Mouse (Mus musculus): ENCODE data around the gene Atp6v1d. TPM values are rescaled to one million over a fixed set of nuclear protein-coding genes. Genes with fewer than 3 reads are reported as not detected.

Atp6v1d gene
- total and polyA plus RNA-seq, 3 experiments = 28.4 to 74.0 (median 65.6) TPM

GRCm38 (mm10) chr12:78800036-78800435 is 61.4 kb downstream of the Atp6v1d start:
- TF ChIP-seq BHLHE40 (IDR thresholded peaks at IDR 0.05; ENCODE audit: low read depth, low read length) (peak; percentile 23; the same call in 1 of the 2 replicates), NELFE (IDR thresholded peaks at IDR 0.05; ENCODE audit: low read depth, low read length) (no peak), EP300 (IDR thresholded peaks at IDR 0.05; ENCODE audit: low read length) (peak; percentile 65), IRF4 (IDR thresholded peaks at IDR 0.05; ENCODE audit: low read depth, low read length) (peak; percentile 59)
- H3K36me3 ChIP-seq (replicated peaks in 1 of 2; ENCODE audit: control insufficient read depth in 1 of 2, insufficient read depth in 1 of 2, low read length in 1 of 2) = peaks cover 7 to 18% of the 10 kb centered on the region in 2 experiments
- H3K27me3 ChIP-seq (replicated peaks) = no peaks in the 10 kb centered on the region
- H3K4me3 ChIP-seq (replicated peaks in 1 of 3; ENCODE audit: low read depth in 2 of 3, low read length in 2 of 3, poor library complexity in 1 of 3) = no peak overlapping the region
- in situ Hi-C loops (cut with MboI; ENCODE audit: low pct_ligation_motif_present, low pct_unique_long_range_greater_than_20kb, low sequenced_read_pairs) = loop anchor here (25.0 kb wide), 1 partner anchor 463 kb away; no protein-coding TSS in a partner anchor
- peaks cover 2 to 14% of the 10 kb centered on the region in 2 experiments; a peak in 3 of 4 replicates for H3K4me1 ChIP-seq (ENCODE audit: control insufficient read depth in 1 of 2, insufficient read depth in 2 of 2)
- peak; percentile 71 for DNase-seq (ENCODE audit: extremely low read depth)
- H3K9me3 ChIP-seq (replicated peaks; ENCODE audit: low read length) = no peaks in the 10 kb centered on the region
- H3K79me2 ChIP-seq (replicated peaks; ENCODE audit: control insufficient read depth, extremely low read depth, insufficient read depth, poor library complexity, severe bottlenecking) = no peaks in the 10 kb centered on the region
- dilution Hi-C loops (cut with MboI; ENCODE audit: extremely low pct_ligation_motif_present, extremely low pct_unique_long_range_greater_than_20kb, low sequenced_read_pairs) = no loop called here
- peak overlapping the region; percentile 51 for H3K4me2 ChIP-seq (ENCODE audit: insufficient read depth, low read depth, poor library complexity, severe bottlenecking)
- H3K9ac ChIP-seq (ENCODE audit: insufficient read depth, low read depth) = no peak overlapping the region
- H3K27ac ChIP-seq (ENCODE audit: insufficient read depth, low read depth) = no peak overlapping the region

GRCm38 (mm10) chr12:78794236-78794635 is 67.2 kb downstream of the Atp6v1d start:
- in situ Hi-C loops (cut with MboI; ENCODE audit: low pct_ligation_motif_present, low pct_unique_long_range_greater_than_20kb, low sequenced_read_pairs) (no loop called here), dilution Hi-C loops (cut with MboI; ENCODE audit: extremely low pct_ligation_motif_present, extremely low pct_unique_long_range_greater_than_20kb, low sequenced_read_pairs) (no loop called here)
- no peaks in the 10 kb centered on the region for H3K9me3 ChIP-seq (replicated peaks; ENCODE audit: low read length)
- H3K27me3 ChIP-seq (replicated peaks) = no peaks in the 10 kb centered on the region
- no peak overlapping the region for H3K9ac ChIP-seq (ENCODE audit: insufficient read depth, low read depth)
- peaks cover 7 to 18% of the 10 kb centered on the region in 2 experiments for H3K36me3 ChIP-seq (replicated peaks in 1 of 2; ENCODE audit: control insufficient read depth in 1 of 2, insufficient read depth in 1 of 2, low read length in 1 of 2)
- no peak overlapping the region for H3K27ac ChIP-seq (ENCODE audit: insufficient read depth, low read depth)
- H3K4me2 ChIP-seq (ENCODE audit: insufficient read depth, low read depth, poor library complexity, severe bottlenecking) = no peak overlapping the region
- TF ChIP-seq ZC3H11A (IDR thresholded peaks at IDR 0.05; ENCODE audit: low read depth, low read length) = no peak
- no peak for TF ChIP-seq MAFK (IDR thresholded peaks at IDR 0.05; ENCODE audit: insufficient replicate concordance, low read length)
- TF ChIP-seq CTCF (conservative IDR thresholded peaks at IDR 0.05 in 1 of 2, IDR thresholded peaks at IDR 0.05 in 1 of 2; ENCODE audit: low read depth in 2 of 2, low read length in 2 of 2) = no peak
- no peak for TF ChIP-seq TBP (conservative IDR thresholded peaks at IDR 0.05; ENCODE audit: low read depth, low read length)
- no peak for TF ChIP-seq MXI1 (IDR thresholded peaks at IDR 0.05; ENCODE audit: low read depth, low read length)
- no peak for TF ChIP-seq TCF12 (IDR thresholded peaks at IDR 0.05; ENCODE audit: low read depth, low read length)
- DNase-seq (ENCODE audit: extremely low read depth) = no peak
- peaks cover 0 to 7% of the 10 kb centered on the region in 2 experiments; a peak in 2 of 4 replicates for H3K4me1 ChIP-seq (ENCODE audit: control insufficient read depth in 1 of 2, insufficient read depth in 2 of 2)
- no peak overlapping the region for H3K4me3 ChIP-seq (replicated peaks in 1 of 3; ENCODE audit: low read depth in 2 of 3, low read length in 2 of 3, poor library complexity in 1 of 3)
- no peaks in the 10 kb centered on the region for H3K79me2 ChIP-seq (replicated peaks; ENCODE audit: control insufficient read depth, extremely low read depth, insufficient read depth, poor library complexity, severe bottlenecking)

GRCm38 (mm10) chr12:78790791-78791190 is 70.6 kb downstream of the Atp6v1d start:
- TF ChIP-seq CHD2 (IDR thresholded peaks at IDR 0.05; ENCODE audit: low read length) = no peak
- no peak for TF ChIP-seq POLR2AphosphoS2 (IDR thresholded peaks at IDR 0.05; ENCODE audit: low read depth, low read length)
- TF ChIP-seq MXI1 (IDR thresholded peaks at IDR 0.05; ENCODE audit: low read depth, low read length) = no peak
- TF ChIP-seq UBTF (IDR thresholded peaks at IDR 0.05; ENCODE audit: low read depth, low read length) = no peak
- no peak for TF ChIP-seq USF2 (conservative IDR thresholded peaks at IDR 0.05; ENCODE audit: low read depth, low read length)
- no peak for TF ChIP-seq MAZ (IDR thresholded peaks at IDR 0.05; ENCODE audit: low read depth, low read length)
- no peak for TF ChIP-seq MEF2A (IDR thresholded peaks at IDR 0.05; ENCODE audit: borderline replicate concordance, low read depth, low read length)
- TF ChIP-seq NELFE (IDR thresholded peaks at IDR 0.05; ENCODE audit: low read depth, low read length) = no peak
- no peak for TF ChIP-seq ELF1 (IDR thresholded peaks at IDR 0.05; ENCODE audit: low read depth, low read length)
- TF ChIP-seq JUND (conservative IDR thresholded peaks at IDR 0.05; ENCODE audit: low read depth, low read length) = no peak
- no peak for TF ChIP-seq BHLHE40 (IDR thresholded peaks at IDR 0.05; ENCODE audit: low read depth, low read length)
- Histone ChIP-seq H3K4me3 (replicated peaks in 1 of 3; ENCODE audit: low read depth in 2 of 3, low read length in 2 of 3, poor library complexity in 1 of 3) (no peak overlapping the region), H3K9me3 (replicated peaks; ENCODE audit: low read length) (no peaks in the 10 kb centered on the region), H3K27me3 (replicated peaks) (no peaks in the 10 kb centered on the region), H3K4me2 (ENCODE audit: insufficient read depth, low read depth, poor library complexity, severe bottlenecking) (no peak overlapping the region), H3K79me2 (replicated peaks; ENCODE audit: control insufficient read depth, extremely low read depth, insufficient read depth, poor library complexity, severe bottlenecking) (no peaks in the 10 kb centered on the region), H3K27ac (ENCODE audit: insufficient read depth, low read depth) (no peak overlapping the region), H3K36me3 (replicated peaks in 1 of 2; ENCODE audit: control insufficient read depth in 1 of 2, insufficient read depth in 1 of 2, low read length in 1 of 2) (no peaks in the 10 kb centered on the region), H3K9ac (ENCODE audit: insufficient read depth, low read depth) (no peak overlapping the region), H3K4me1 (ENCODE audit: control insufficient read depth in 1 of 2, insufficient read depth in 2 of 2) (peaks cover 0 to 7% of the 10 kb centered on the region in 2 experiments; a peak in 2 of 4 replicates)
- no peak for DNase-seq (ENCODE audit: extremely low read depth)
- dilution Hi-C loops (cut with MboI; ENCODE audit: extremely low pct_ligation_motif_present, extremely low pct_unique_long_range_greater_than_20kb, low sequenced_read_pairs) = no loop called here
- in situ Hi-C loops (cut with MboI; ENCODE audit: low pct_ligation_motif_present, low pct_unique_long_range_greater_than_20kb, low sequenced_read_pairs) = no loop called here
